Mouse (Mus musculus): ENCODE measurements around the gene Slc6a18. TPM values are rescaled to one million over a fixed set of nuclear protein-coding genes. Genes with fewer than 3 reads are reported as not detected.

Gene Slc6a18
- polyA plus RNA-seq, 1 experiment from 2014 or later: not detected

- Histone ChIP-seq H3K36me3 (ENCODE audit: control insufficient read depth, insufficient read depth, low read length) (no peaks in the 10 kb centered on the region), H3K4me3 (ENCODE audit: low read depth, low read length) (no peak overlapping the region), H3K9ac (ENCODE audit: low read length) (no peak overlapping the region), H3K27me3 (ENCODE audit: control insufficient read depth, insufficient read depth, low read length) (no peaks in the 10 kb centered on the region), H3K27ac (ENCODE audit: low read depth, low read length) (no peak overlapping the region), H3K4me1 (ENCODE audit: control insufficient read depth, insufficient read depth, low read length) (no peaks in the 10 kb centered on the region), H3K4me2 (ENCODE audit: low read depth) (no peak overlapping the region), H3K9me3 (ENCODE audit: control insufficient read depth, low read length) (no peaks in the 10 kb centered on the region)
- DNase-seq (ENCODE audit: low spot score) (no peak), ATAC-seq (ENCODE audit: insufficient read depth, low FRiP score, low TSS enrichment) (no peak)
- 97% methylated on average over 1 of the region's 1 CpGs for WGBS
Measured at GRCm38 (mm10) chr13:73694972-73695371, 17.1 kb upstream of the Slc6a18 start.

DNA sequence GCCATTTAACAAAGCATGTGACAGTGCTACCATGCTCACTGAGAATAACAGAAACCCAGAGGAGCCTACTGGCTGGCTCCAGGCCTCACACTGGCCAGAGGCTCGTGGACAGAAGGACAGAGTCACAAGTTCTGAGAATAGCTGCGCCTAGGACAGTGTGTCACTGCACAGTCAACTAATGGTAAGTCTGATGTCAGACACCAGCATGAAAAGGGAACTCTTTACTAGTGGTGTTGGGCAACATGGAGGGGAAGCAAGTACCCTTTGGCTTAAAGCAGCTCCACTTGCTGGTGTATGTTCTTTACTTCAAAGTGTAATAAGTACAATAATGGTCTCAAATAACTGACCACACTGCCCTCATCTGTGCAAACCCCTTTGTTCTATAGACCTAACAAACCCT lies 15.5 kb upstream of the Slc6a18 start:
- Histone ChIP-seq H3K4me1 (ENCODE audit: control insufficient read depth, insufficient read depth, low read length) (no peaks in the 10 kb centered on the region), H3K27ac (ENCODE audit: low read depth, low read length) (no peak overlapping the region), H3K4me2 (ENCODE audit: low read depth) (no peak overlapping the region), H3K36me3 (ENCODE audit: control insufficient read depth, insufficient read depth, low read length) (no peaks in the 10 kb centered on the region), H3K4me3 (ENCODE audit: low read depth, low read length) (no peak overlapping the region), H3K27me3 (ENCODE audit: control insufficient read depth, insufficient read depth, low read length) (no peaks in the 10 kb centered on the region), H3K9me3 (ENCODE audit: control insufficient read depth, low read length) (no peaks in the 10 kb centered on the region), H3K9ac (ENCODE audit: low read length) (no peak overlapping the region)
- WGBS: 76% methylated on average over 2 of the region's 2 CpGs
- no peak for ATAC-seq (ENCODE audit: insufficient read depth, low FRiP score, low TSS enrichment)
- DNase-seq (ENCODE audit: low spot score): no peak

DNA sequence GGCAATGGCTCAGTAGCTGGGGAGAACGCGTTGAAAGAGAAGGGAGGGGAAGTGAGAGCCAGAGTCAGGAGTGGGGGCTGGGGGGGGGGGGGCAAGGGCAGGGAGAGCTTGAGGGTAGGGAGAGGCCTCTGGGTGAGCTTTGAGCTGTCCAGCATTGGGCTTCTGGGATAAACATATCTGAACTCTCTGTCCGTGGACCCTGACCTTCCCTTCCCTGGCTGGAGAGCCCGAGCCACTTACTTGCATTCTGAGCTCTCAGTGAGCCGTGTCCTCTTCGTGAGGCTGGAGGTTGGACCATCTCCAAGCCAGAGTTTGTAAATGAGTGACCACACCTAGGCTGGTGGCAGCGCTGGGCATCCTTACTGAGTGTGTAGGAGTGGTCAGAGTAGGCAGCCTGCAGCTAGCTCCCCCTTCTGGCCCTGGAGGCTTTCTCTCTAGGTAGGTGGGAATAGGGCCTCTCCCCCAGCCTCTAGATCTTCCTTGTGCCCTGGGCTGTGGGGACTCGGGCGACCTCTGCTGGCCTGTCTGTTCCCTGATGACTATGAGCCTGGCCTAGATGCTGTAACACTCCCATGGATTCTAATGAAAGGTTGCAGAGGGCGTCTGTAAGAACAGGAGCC lies 14.5 kb upstream of the Slc6a18 start:
- ATAC-seq (ENCODE audit: insufficient read depth, low FRiP score, low TSS enrichment): peak; percentile 79
- H3K4me1 ChIP-seq (ENCODE audit: control insufficient read depth, insufficient read depth, low read length): no peaks in the 10 kb centered on the region
- H3K4me2 ChIP-seq (ENCODE audit: low read depth): no peak overlapping the region

GRCm38 (mm10) chr13:73688934-73689333 lies 11.1 kb upstream of the Slc6a18 start:
- no peak for ATAC-seq (ENCODE audit: insufficient read depth, low FRiP score, low TSS enrichment)
- no peak overlapping the region for H3K4me3 ChIP-seq (ENCODE audit: low read depth, low read length)
- 88% methylated on average over 4 of the region's 4 CpGs for WGBS

More for the DNA sequence above, 14.5 kb upstream of the Slc6a18 start:
- no peaks in the 10 kb centered on the region for H3K9me3 ChIP-seq (ENCODE audit: control insufficient read depth, low read length)
- H3K9ac ChIP-seq (ENCODE audit: low read length): no peak overlapping the region
- H3K36me3 ChIP-seq (ENCODE audit: control insufficient read depth, insufficient read depth, low read length): no peaks in the 10 kb centered on the region
- DNase-seq (ENCODE audit: low spot score): peak; percentile 79
- no peak overlapping the region for H3K4me3 ChIP-seq (ENCODE audit: low read depth, low read length)
- H3K27me3 ChIP-seq (ENCODE audit: control insufficient read depth, insufficient read depth, low read length): no peaks in the 10 kb centered on the region
- WGBS: 37% methylated on average over 10 of the region's 10 CpGs
- no peak overlapping the region for H3K27ac ChIP-seq (ENCODE audit: low read depth, low read length)

GRCm38 (mm10) chr13:73687601-73688000 lies 9.8 kb upstream of the Slc6a18 start:
- no peak overlapping the region for H3K4me2 ChIP-seq (ENCODE audit: low read depth)
- ATAC-seq (ENCODE audit: insufficient read depth, low FRiP score, low TSS enrichment): no peak
- H3K36me3 ChIP-seq (ENCODE audit: control insufficient read depth, insufficient read depth, low read length): no peaks in the 10 kb centered on the region
- no peak for DNase-seq (ENCODE audit: low spot score)
- WGBS: 64% methylated on average over 3 of the region's 3 CpGs
- no peaks in the 10 kb centered on the region for H3K4me1 ChIP-seq (ENCODE audit: control insufficient read depth, insufficient read depth, low read length)
- H3K9ac ChIP-seq (ENCODE audit: low read length): no peak overlapping the region
- no peak overlapping the region for H3K27ac ChIP-seq (ENCODE audit: low read depth, low read length)
- no peak overlapping the region for H3K4me3 ChIP-seq (ENCODE audit: low read depth, low read length)
- H3K27me3 ChIP-seq (ENCODE audit: control insufficient read depth, insufficient read depth, low read length): no peaks in the 10 kb centered on the region
- no peaks in the 10 kb centered on the region for H3K9me3 ChIP-seq (ENCODE audit: control insufficient read depth, low read length)

More at GRCm38 (mm10) chr13:73688934-73689333, 11.1 kb upstream of the Slc6a18 start:
- H3K9ac ChIP-seq (ENCODE audit: low read length): no peak overlapping the region
- DNase-seq (ENCODE audit: low spot score): no peak
- H3K4me2 ChIP-seq (ENCODE audit: low read depth): no peak overlapping the region
- no peaks in the 10 kb centered on the region for H3K36me3 ChIP-seq (ENCODE audit: control insufficient read depth, insufficient read depth, low read length)
- no peak overlapping the region for H3K27ac ChIP-seq (ENCODE audit: low read depth, low read length)
- no peaks in the 10 kb centered on the region for H3K4me1 ChIP-seq (ENCODE audit: control insufficient read depth, insufficient read depth, low read length)
- no peaks in the 10 kb centered on the region for H3K9me3 ChIP-seq (ENCODE audit: control insufficient read depth, low read length)
- no peaks in the 10 kb centered on the region for H3K27me3 ChIP-seq (ENCODE audit: control insufficient read depth, insufficient read depth, low read length)

DNA sequence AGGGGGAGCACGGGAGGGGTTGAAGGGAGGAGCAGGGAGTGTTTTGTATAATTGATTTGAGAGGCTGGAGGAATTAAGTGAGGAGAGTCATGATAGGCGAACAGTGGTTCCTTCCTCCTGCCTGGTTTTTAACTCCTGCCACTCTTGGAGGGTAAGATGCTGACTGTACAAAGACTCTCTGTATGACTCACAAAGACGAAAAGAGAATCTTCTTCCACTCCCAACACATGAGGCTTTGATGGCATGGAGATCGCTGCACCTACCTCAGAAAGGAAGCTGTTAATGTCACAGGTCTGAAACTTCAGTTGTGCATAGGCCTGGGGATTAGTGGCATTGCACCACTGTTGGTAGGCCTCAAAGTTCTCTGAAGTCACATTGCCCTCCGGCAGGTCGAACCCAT lies 7.7 kb upstream of the Slc6a18 start:
- Histone ChIP-seq H3K27ac (ENCODE audit: low read depth, low read length) (no peak overlapping the region), H3K9me3 (ENCODE audit: control insufficient read depth, low read length) (no peaks in the 10 kb centered on the region), H3K27me3 (ENCODE audit: control insufficient read depth, insufficient read depth, low read length) (no peaks in the 10 kb centered on the region), H3K4me1 (ENCODE audit: control insufficient read depth, insufficient read depth, low read length) (no peaks in the 10 kb centered on the region), H3K4me2 (ENCODE audit: low read depth) (no peak overlapping the region), H3K36me3 (ENCODE audit: control insufficient read depth, insufficient read depth, low read length) (no peaks in the 10 kb centered on the region), H3K4me3 (ENCODE audit: low read depth, low read length) (no peak overlapping the region), H3K9ac (ENCODE audit: low read length) (no peak overlapping the region)
- ATAC-seq (ENCODE audit: insufficient read depth, low FRiP score, low TSS enrichment): no peak
- DNase-seq (ENCODE audit: low spot score): no peak
- 85% methylated on average over 6 of the region's 6 CpGs for WGBS

GRCm38 (mm10) chr13:73684412-73684811 lies 6.6 kb upstream of the Slc6a18 start:
- 73% methylated on average over 1 of the region's 1 CpGs for WGBS
- H3K27me3 ChIP-seq (ENCODE audit: control insufficient read depth, insufficient read depth, low read length): no peaks in the 10 kb centered on the region

GRCm38 (mm10) chr13:73683682-73684081 lies 5.9 kb upstream of the Slc6a18 start:
- no peak for DNase-seq (ENCODE audit: low spot score)
- Histone ChIP-seq H3K9me3 (ENCODE audit: control insufficient read depth, low read length) (no peaks in the 10 kb centered on the region), H3K27ac (ENCODE audit: low read depth, low read length) (no peak overlapping the region), H3K4me3 (ENCODE audit: low read depth, low read length) (no peak overlapping the region), H3K27me3 (ENCODE audit: control insufficient read depth, insufficient read depth, low read length) (no peaks in the 10 kb centered on the region), H3K4me1 (ENCODE audit: control insufficient read depth, insufficient read depth, low read length) (no peaks in the 10 kb centered on the region), H3K36me3 (ENCODE audit: control insufficient read depth, insufficient read depth, low read length) (no peaks in the 10 kb centered on the region), H3K4me2 (ENCODE audit: low read depth) (no peak overlapping the region), H3K9ac (ENCODE audit: low read length) (no peak overlapping the region)
- ATAC-seq (ENCODE audit: insufficient read depth, low FRiP score, low TSS enrichment): no peak
- 87% methylated on average over 11 of the region's 11 CpGs for WGBS

More at GRCm38 (mm10) chr13:73684412-73684811, 6.6 kb upstream of the Slc6a18 start:
- Histone ChIP-seq H3K4me2 (ENCODE audit: low read depth) (no peak overlapping the region), H3K9me3 (ENCODE audit: control insufficient read depth, low read length) (no peaks in the 10 kb centered on the region), H3K4me1 (ENCODE audit: control insufficient read depth, insufficient read depth, low read length) (no peaks in the 10 kb centered on the region), H3K4me3 (ENCODE audit: low read depth, low read length) (no peak overlapping the region), H3K27ac (ENCODE audit: low read depth, low read length) (no peak overlapping the region), H3K36me3 (ENCODE audit: control insufficient read depth, insufficient read depth, low read length) (no peaks in the 10 kb centered on the region), H3K9ac (ENCODE audit: low read length) (no peak overlapping the region)
- DNase-seq (ENCODE audit: low spot score) (no peak), ATAC-seq (ENCODE audit: insufficient read depth, low FRiP score, low TSS enrichment) (no peak)

DNA sequence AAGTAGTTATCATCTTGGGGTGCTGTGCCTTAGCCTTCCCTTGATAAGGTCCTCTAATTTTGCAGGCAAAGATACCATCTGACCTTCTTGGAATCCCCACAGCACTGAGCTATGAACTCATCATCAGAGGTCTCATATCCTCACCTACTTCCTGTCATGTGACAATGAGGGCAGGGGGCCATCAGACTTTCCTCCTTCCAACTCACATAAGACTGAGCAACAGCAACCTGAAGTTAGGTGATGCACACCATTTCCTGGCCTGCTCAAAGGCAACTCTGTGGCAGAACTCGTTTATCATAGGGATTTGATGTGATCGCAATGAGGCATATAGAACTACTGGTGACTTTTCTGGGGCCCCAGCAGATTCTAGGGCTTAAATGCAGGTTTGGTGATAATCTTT lies 4.4 kb upstream of the Slc6a18 start:
- Histone ChIP-seq H3K4me3 (ENCODE audit: low read depth, low read length) (no peak overlapping the region), H3K4me2 (ENCODE audit: low read depth) (no peak overlapping the region), H3K9me3 (ENCODE audit: control insufficient read depth, low read length) (no peaks in the 10 kb centered on the region), H3K27me3 (ENCODE audit: control insufficient read depth, insufficient read depth, low read length) (no peaks in the 10 kb centered on the region), H3K36me3 (ENCODE audit: control insufficient read depth, insufficient read depth, low read length) (no peaks in the 10 kb centered on the region), H3K4me1 (ENCODE audit: control insufficient read depth, insufficient read depth, low read length) (no peaks in the 10 kb centered on the region), H3K27ac (ENCODE audit: low read depth, low read length) (no peak overlapping the region), H3K9ac (ENCODE audit: low read length) (no peak overlapping the region)
- ATAC-seq (ENCODE audit: insufficient read depth, low FRiP score, low TSS enrichment): no peak
- WGBS: 84% methylated on average over 2 of the region's 2 CpGs
- no peak for DNase-seq (ENCODE audit: low spot score)
